Mouse (Mus musculus): ENCODE measurements around the gene Tspyl3.

GRCm38 (mm10) chr2:153237193-153237592, 12.0 kb upstream of the Tspyl3 start:
- TF ChIP-seq POLR2A (IDR thresholded peaks at IDR 0.05; ENCODE audit: low read depth, low read length) (no peak), CTCF (IDR thresholded peaks at IDR 0.05; ENCODE audit: extremely low read depth, insufficient read depth, insufficient read length, insufficient replicate concordance) (no peak)

Measured in spleen, adult 2 months (tissue).